Mouse (Mus musculus): ENCODE data around the gene Ano6. TPM values are rescaled to one million over a fixed set of nuclear protein-coding genes. Genes with fewer than 3 reads are reported as not detected.

The Ano6 gene
- polyA plus RNA-seq, 1 experiment from 2014 or later, result 7.8 TPM

DNA sequence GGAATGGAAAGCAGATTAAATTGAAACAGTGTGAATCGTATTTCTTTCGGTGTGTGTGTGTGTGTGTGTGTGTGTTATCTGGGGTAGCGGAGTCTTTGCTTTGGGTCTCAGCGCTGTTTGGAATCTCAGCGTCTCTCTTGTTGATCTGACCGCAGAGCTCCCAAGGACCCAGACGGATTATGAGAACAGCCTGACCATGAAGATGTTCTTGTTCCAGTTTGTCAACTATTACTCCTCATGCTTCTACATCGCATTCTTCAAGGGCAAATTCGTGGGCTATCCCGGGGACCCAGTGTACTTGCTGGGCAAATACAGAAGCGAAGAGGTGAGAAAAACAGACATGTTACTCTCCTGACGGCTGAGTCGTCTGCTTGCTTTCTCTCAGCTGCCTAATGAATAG lies 158.7 kb downstream of the Ano6 start:
- H3K4me3 ChIP-seq (replicated peaks), result no peak overlapping the region
- no peak for DNase-seq
- peaks cover 17% of the 10 kb centered on the region for H3K36me3 ChIP-seq
- no peak for ATAC-seq (ENCODE audit: low read depth)
- H3K27ac ChIP-seq, result no peak overlapping the region
- WGBS (ENCODE audit: insufficient replicate concordance), result 82% methylated on average over 13 of the region's 13 CpGs
- no peaks in the 10 kb centered on the region for H3K27me3 ChIP-seq
- H3K4me2 ChIP-seq, result no peak overlapping the region
- no peaks in the 10 kb centered on the region for H3K9me3 ChIP-seq (replicated peaks)
- H3K9ac ChIP-seq, result no peak overlapping the region
- H3K4me1 ChIP-seq (replicated peaks), result no peaks in the 10 kb centered on the region

DNA sequence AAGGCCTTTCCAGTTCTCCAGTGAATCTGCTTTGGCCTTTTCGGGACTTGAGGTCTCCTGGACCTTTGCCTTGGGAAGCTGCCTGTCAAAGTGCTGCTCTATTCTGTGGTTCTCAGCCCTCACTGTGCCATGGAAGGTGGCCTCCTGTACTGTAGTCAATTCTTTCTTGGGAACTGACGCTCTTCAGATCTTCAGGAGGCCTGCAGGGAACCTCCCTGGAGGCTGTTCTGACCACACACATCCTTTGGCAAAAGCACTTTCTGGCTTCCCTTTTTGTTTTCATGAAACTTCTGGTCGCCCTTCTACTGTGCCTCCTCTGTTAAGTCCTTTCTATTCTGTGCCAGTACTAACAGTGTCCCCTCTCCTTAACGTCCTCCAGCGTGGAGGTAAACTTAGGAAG lies 160.9 kb downstream of the Ano6 start:
- Histone ChIP-seq H3K9ac (no peak overlapping the region), H3K4me3 (replicated peaks) (no peak overlapping the region), H3K27me3 (no peaks in the 10 kb centered on the region), H3K27ac (no peak overlapping the region), H3K36me3 (peaks cover 17% of the 10 kb centered on the region), H3K9me3 (replicated peaks) (no peaks in the 10 kb centered on the region), H3K4me1 (replicated peaks) (no peaks in the 10 kb centered on the region), H3K4me2 (no peak overlapping the region)
- DNase-seq, result no peak
- no peak for ATAC-seq (ENCODE audit: low read depth)
- WGBS (ENCODE audit: insufficient replicate concordance), result 64% methylated on average over 5 of the region's 5 CpGs

DNA sequence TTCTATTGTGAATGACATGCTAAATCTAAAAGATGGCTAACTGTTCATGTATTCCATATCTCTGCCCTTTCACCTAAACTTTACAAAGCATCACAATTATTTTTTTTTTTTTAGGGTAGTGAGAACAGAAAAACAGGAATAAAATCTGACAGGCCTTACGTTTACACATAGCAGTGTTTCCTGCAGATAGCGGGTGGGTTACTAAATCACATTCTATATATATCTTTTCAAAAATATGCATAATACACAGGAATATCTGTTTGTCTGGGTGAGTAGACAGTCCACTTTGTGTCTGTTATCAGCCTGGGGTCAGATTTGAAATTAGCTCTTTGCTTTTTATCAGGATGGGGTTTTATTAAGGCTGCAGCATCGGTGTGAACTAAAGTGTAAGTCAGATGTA lies 166.0 kb downstream of the Ano6 start:
- H3K4me2 ChIP-seq, result no peak overlapping the region
- H3K27me3 ChIP-seq, result no peaks in the 10 kb centered on the region
- H3K9ac ChIP-seq, result no peak overlapping the region
- no peak for DNase-seq
- H3K9me3 ChIP-seq (replicated peaks), result no peaks in the 10 kb centered on the region
- ATAC-seq (ENCODE audit: low read depth), result no peak
- H3K4me3 ChIP-seq (replicated peaks), result no peak overlapping the region
- no peak overlapping the region for H3K27ac ChIP-seq
- peaks cover 6% of the 10 kb centered on the region; the same call in 1 of the 2 replicates for H3K36me3 ChIP-seq
- no peaks in the 10 kb centered on the region for H3K4me1 ChIP-seq (replicated peaks)
- 36% methylated on average over 3 of the region's 3 CpGs for WGBS (ENCODE audit: insufficient replicate concordance)

DNA sequence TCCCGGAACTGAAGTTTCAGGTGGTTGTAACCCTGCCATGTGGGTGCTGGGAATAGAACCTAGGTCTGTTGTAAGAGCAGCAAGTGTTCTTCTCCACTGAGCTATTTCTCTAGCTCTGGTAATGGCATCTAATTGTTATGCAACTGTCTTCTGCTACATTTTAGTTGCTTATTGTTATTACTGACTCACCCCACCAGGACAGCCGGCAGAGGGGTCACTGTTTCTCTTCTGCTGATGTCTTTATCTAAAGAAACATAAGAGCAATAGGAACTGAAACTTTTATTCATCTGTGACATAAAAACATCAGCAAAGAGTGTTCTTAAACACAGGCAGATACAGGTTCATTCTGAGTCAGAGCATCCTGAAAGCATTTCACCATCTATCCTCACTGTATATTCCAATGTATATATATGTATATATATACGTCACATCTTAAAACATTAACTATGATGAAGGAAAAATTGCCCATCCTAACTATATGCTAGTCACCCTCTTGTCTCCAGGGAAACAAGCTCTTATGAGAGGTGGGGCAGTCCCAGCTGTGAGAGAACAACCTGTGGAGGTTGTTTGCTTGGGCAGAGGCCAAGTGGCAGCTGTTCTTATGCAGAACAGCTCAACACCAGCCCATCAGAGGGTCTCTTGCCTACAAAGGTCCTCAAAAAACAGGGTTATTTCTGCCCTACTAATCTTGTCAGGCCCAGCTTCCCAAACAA lies 171.9 kb downstream of the Ano6 start:
- ATAC-seq (ENCODE audit: low read depth), result no peak

DNA sequence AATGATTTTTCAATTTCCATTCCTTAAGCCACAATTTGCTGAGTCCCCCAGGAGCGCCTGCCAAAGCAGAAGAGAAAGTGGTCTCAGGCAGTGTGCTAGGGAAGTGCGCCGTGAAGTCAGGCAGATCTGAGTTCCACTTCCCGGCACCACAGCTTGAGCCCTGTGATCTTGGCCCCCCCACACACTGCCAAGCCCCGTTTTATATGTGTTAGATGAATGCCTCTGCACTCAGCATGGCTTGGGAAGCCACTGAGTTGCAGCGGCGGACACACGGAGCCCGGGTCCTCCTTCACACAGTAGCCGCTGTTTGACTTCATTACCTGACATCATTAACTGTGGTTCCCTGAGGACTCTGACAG lies 172.5 kb downstream of the Ano6 start:
- 82% methylated on average over 10 of the region's 10 CpGs for WGBS (ENCODE audit: insufficient replicate concordance)
- Histone ChIP-seq H3K9me3 (replicated peaks) (no peaks in the 10 kb centered on the region), H3K4me3 (replicated peaks) (no peak overlapping the region), H3K27me3 (no peaks in the 10 kb centered on the region), H3K9ac (no peak overlapping the region), H3K4me2 (no peak overlapping the region), H3K27ac (no peak overlapping the region), H3K4me1 (replicated peaks) (no peaks in the 10 kb centered on the region), H3K36me3 (peaks cover 8% of the 10 kb centered on the region; the same call in 1 of the 2 replicates)
- ATAC-seq (ENCODE audit: low read depth) (no peak), DNase-seq (no peak)

More for the DNA sequence above, 171.9 kb downstream of the Ano6 start:
- Histone ChIP-seq H3K27ac (no peak overlapping the region), H3K4me1 (replicated peaks) (no peaks in the 10 kb centered on the region), H3K36me3 (peaks cover 9% of the 10 kb centered on the region; the same call in 1 of the 2 replicates), H3K9me3 (replicated peaks) (no peaks in the 10 kb centered on the region), H3K9ac (no peak overlapping the region), H3K27me3 (no peaks in the 10 kb centered on the region), H3K4me3 (replicated peaks) (no peak overlapping the region), H3K4me2 (no peak overlapping the region)
- DNase-seq, result no peak
- 74% methylated on average over 3 of the region's 3 CpGs for WGBS (ENCODE audit: insufficient replicate concordance)

DNA sequence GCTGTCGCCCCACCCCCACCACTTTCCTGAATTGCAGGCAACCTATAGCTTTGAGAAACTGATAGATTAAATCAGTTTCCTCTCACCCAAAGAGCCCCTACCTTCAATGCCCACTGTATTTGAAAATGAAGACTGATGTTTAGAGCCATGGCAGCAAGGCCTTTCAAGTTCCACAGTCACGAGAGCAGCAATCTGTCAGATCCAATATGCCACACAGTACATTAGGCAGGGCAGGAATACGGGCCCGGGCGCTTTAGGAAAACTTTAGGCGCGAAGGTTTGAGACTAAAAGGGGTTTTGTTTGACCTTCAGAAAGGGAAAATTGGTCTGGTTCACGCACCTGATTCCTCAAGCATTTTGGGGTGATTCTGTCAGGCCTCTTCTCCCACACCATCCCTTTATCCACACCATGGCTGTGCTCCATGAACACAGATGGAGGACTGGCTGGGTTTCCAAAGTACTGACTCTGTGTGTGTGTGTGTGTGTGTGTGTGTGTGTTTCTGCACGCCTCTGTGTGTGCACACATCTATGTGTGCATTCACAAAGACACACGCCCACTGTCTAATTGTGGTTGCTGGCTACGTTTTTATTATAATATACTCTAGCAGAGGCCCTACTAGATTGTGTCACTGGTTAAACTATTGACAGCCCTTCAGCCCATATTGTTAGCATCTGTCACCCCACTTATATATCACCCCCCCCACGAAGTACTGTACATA lies 173.0 kb downstream of the Ano6 start:
- 79% methylated on average over 12 of the region's 12 CpGs for WGBS (ENCODE audit: insufficient replicate concordance)
- no peak overlapping the region for H3K9ac ChIP-seq
- H3K27me3 ChIP-seq, result no peaks in the 10 kb centered on the region
- no peak overlapping the region for H3K4me3 ChIP-seq (replicated peaks)
- H3K27ac ChIP-seq, result no peak overlapping the region
- 0 out of 2 replicates have a peak, but pooled peaks cover 4% of the 10 kb centered on the region for H3K36me3 ChIP-seq
- H3K4me2 ChIP-seq, result no peak overlapping the region
- no peaks in the 10 kb centered on the region for H3K4me1 ChIP-seq (replicated peaks)
- no peaks in the 10 kb centered on the region for H3K9me3 ChIP-seq (replicated peaks)
- DNase-seq, result no peak
- no peak for ATAC-seq (ENCODE audit: low read depth)

DNA sequence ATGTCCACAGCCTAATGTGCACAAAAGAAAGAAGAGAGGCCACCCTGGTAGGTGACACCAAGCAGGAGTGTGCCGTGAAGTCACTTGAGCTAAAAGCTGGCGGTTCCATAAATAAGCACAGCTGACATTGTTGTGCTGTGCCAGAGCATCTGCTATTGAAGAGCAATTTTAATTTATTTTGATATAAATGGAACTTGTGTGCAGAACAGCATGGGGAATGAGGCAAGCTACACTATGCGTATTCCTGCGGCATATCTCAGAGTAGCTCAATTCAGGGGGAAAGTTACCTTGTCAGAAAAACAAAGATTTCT lies 173.6 kb downstream of the Ano6 start:
- Histone ChIP-seq H3K4me3 (replicated peaks) (no peak overlapping the region), H3K27me3 (no peaks in the 10 kb centered on the region), H3K4me2 (no peak overlapping the region), H3K27ac (no peak overlapping the region), H3K9me3 (replicated peaks) (no peaks in the 10 kb centered on the region), H3K4me1 (replicated peaks) (no peaks in the 10 kb centered on the region), H3K9ac (no peak overlapping the region), H3K36me3 (0 out of 2 replicates have a peak, but pooled peaks cover 4% of the 10 kb centered on the region)
- DNase-seq (no peak), ATAC-seq (ENCODE audit: low read depth) (no peak)
- WGBS (ENCODE audit: insufficient replicate concordance), result 83% methylated on average over 4 of the region's 4 CpGs

DNA sequence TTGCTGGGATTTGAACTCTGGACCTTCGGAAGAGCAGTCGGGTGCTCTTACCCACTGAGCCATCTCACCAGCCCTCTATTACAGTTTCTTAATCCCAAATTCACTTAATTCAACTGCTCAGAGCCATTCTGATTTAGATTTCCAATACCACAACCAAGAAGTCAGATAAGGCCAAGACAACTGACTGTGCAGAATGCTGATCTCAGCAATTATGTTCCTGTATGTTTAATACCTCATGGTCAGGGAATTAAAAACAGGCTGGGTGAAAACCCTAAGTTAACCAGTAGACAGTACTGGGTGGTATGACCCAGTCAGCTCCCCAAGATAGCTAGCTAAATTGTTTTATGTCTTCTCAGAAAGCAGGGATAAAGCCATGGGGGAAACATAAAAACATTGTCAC lies 176.3 kb downstream of the Ano6 start:
- Histone ChIP-seq H3K36me3 (0 out of 2 replicates have a peak, but pooled peaks cover 4% of the 10 kb centered on the region), H3K4me3 (replicated peaks) (no peak overlapping the region), H3K9me3 (replicated peaks) (no peaks in the 10 kb centered on the region), H3K4me1 (replicated peaks) (no peaks in the 10 kb centered on the region), H3K27me3 (no peaks in the 10 kb centered on the region), H3K27ac (no peak overlapping the region), H3K4me2 (no peak overlapping the region), H3K9ac (no peak overlapping the region)
- ATAC-seq (ENCODE audit: low read depth) (no peak), DNase-seq (no peak)
- 93% methylated on average over 2 of the region's 2 CpGs for WGBS (ENCODE audit: insufficient replicate concordance)

DNA sequence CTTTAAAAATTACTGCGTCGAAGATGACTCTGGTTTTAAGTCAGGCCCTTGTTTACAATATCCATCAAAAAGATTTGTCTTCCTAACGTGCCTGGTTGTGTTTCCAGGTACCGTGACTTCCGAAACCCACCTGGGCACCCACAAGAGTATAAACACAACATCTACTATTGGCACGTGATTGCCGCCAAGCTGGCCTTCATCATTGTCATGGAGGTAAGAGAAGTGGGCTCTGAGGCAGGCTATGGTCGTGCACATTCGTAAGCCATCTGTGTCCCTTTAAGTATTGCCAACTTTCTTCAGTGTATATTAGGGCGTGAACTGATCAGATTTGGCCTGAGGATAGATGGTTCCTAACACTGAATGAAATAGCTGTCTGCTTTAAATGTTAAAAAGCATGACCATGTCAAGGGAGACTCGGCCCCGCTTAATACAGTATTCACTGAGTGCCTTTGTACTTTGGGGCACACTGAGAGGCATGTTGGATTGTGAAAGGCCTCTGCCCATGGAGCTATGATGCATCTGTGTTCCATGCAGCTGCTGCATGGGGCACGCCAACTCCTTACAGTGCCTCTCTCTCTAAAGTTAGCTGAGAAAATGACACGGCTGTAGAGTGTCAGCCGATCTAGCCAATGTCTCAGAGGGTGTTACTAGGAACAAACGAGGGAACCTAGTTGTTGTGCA lies 177.0 kb downstream of the Ano6 start:
- Histone ChIP-seq H3K27me3 (no peaks in the 10 kb centered on the region), H3K4me3 (replicated peaks) (no peak overlapping the region), H3K4me2 (no peak overlapping the region), H3K27ac (no peak overlapping the region), H3K36me3 (peaks cover 6% of the 10 kb centered on the region), H3K9ac (no peak overlapping the region), H3K9me3 (replicated peaks) (no peaks in the 10 kb centered on the region), H3K4me1 (replicated peaks) (no peaks in the 10 kb centered on the region)
- no peak for DNase-seq
- ATAC-seq (ENCODE audit: low read depth), result no peak
- WGBS (ENCODE audit: insufficient replicate concordance), result 79% methylated on average over 16 of the region's 16 CpGs

DNA sequence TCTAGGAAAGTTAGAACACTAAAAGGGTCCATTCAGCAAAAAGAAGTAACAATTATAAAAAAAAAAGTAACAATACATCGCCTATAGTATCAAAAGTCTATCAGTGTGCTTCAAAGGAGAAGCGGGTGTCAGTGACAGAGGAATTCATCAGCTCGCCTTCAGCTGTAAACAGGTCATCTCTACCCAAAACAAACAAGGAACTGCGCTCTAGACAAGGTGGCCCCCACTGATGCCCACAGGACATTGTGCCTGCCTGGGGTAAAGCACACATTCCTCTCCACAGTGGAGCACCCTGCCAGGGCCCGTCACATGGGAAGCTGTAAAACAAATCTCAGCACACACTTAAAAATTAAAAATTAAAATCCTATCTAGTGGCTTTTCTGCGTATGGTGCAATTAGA lies 179.0 kb downstream of the Ano6 start:
- Histone ChIP-seq H3K4me2 (no peak overlapping the region), H3K4me1 (replicated peaks) (no peaks in the 10 kb centered on the region), H3K4me3 (replicated peaks) (no peak overlapping the region), H3K9me3 (replicated peaks) (no peaks in the 10 kb centered on the region), H3K9ac (no peak overlapping the region), H3K27ac (no peak overlapping the region), H3K27me3 (no peaks in the 10 kb centered on the region), H3K36me3 (peaks cover 11% of the 10 kb centered on the region)
- WGBS (ENCODE audit: insufficient replicate concordance), result 75% methylated on average over 6 of the region's 6 CpGs
- DNase-seq, result no peak
- ATAC-seq (ENCODE audit: low read depth), result no peak

DNA sequence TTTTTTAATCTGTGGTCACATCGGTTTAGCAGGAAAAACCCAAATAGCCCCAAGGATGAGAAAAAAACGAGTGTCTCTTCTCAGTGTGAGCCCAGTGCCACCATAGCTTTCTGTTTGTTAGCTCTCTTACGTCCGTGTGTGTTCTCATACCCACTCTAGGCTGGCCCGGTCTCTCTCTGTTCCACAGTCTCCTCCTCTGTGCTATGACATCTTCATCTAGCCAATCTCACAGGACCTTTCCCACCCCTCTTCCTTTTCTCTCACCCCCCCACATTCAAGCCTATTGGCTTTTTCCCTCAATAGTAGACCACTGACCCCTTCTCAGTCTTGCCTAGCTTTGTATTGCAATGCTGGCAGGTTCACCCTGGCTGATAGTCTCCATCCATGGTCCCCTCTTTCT lies 179.5 kb downstream of the Ano6 start:
- ATAC-seq (ENCODE audit: low read depth) (no peak), DNase-seq (no peak)
- Histone ChIP-seq H3K27ac (no peak overlapping the region), H3K4me1 (replicated peaks) (no peaks in the 10 kb centered on the region), H3K9ac (no peak overlapping the region), H3K9me3 (replicated peaks) (no peaks in the 10 kb centered on the region), H3K27me3 (no peaks in the 10 kb centered on the region), H3K4me2 (no peak overlapping the region), H3K4me3 (replicated peaks) (no peak overlapping the region), H3K36me3 (peaks cover 11% of the 10 kb centered on the region)
- WGBS (ENCODE audit: insufficient replicate concordance), result 68% methylated on average over 5 of the region's 5 CpGs

All from liver, embryonic 13.5 days (tissue).